Mouse (Mus musculus) stomach, postnatal 0 days (tissue): ENCODE data around the gene Slc1a4.

Experiments
- CTCF ChIP-seq: IDR thresholded peaks from 2 replicates; pipeline ENCODE4 v1.5.1; 2016; ENCODE audit warnings: antibody characterized with exemption, low read depth, mild to moderate bottlenecking, moderate library complexity
- EP300 ChIP-seq: optimal IDR thresholded peaks from 2 replicates; pipeline ENCODE3; 2016; ENCODE audit warnings: antibody characterized with exemption

GRCm38 (mm10) chr11:20322366-20322765, 10.1 kb downstream of the Slc1a4 start:
- TF ChIP-seq CTCF (no peak), EP300 (no peak)
